8 mouse cellular contexts compared by ENCODE assay signal in genomic region chr13:114930996-114931649, GRCm38 (mm10). TPM values are rescaled to one million over a fixed set of nuclear protein-coding genes. Genes with fewer than 3 reads are reported as not detected.
DNase-seq lines count a peak whose midpoint lies in the region; ATAC-seq lines count a peak whose summit lies in the region.

No protein-coding gene starts in this region.

- peak overlapping the region; percentile 40 for H3K9ac ChIP-seq in forebrain, embryonic 15.5 days (replicated peaks)
- H3K9ac ChIP-seq in intestine, embryonic 16.5 days (ENCODE audit: low read depth, low read length): peak overlapping the region; percentile 72
- peak overlapping the region; percentile 25; the same call in 1 of the 2 replicates for H3K9ac ChIP-seq in stomach, embryonic 14.5 days (replicated peaks; ENCODE audit: low read depth, low read length)

- peak; percentile 9 to 20 for DNase-seq in layer of hippocampus, postnatal 10 days (ENCODE audit: low spot score in 2 of 2)
- DNase-seq in layer of hippocampus, adult 11-12 months (ENCODE audit: low spot score): no peak
- DNase-seq in brain, adult 2 months (ENCODE audit: low read depth, low spot score): peak; percentile 27
- peak; percentile 15 for DNase-seq in mesoderm, embryonic 11.5 days (ENCODE audit: low read depth, low spot score)
- DNase-seq in gastrocnemius, postnatal 25 days: no peak

- peaks cover 15% of the 10 kb centered on the region for H3K4me1 ChIP-seq in forebrain, embryonic 15.5 days
- 0 out of 2 replicates have a peak, but pooled peaks cover 4% of the 10 kb centered on the region for H3K4me1 ChIP-seq in intestine, embryonic 16.5 days (ENCODE audit: control insufficient read depth, insufficient read depth, low read length)
- peaks cover 5% of the 10 kb centered on the region; the same call in 1 of the 2 replicates for H3K4me1 ChIP-seq in stomach, embryonic 14.5 days (ENCODE audit: control insufficient read depth, insufficient read depth, low read length)

- ATAC-seq in forebrain, embryonic 15.5 days (replicated peaks): peak; percentile 63
- peak; percentile 73 for ATAC-seq in intestine, embryonic 16.5 days
- ATAC-seq in stomach, embryonic 14.5 days (ENCODE audit: insufficient number of reproducible peaks, insufficient read depth, low FRiP score, low read depth): 0 out of 2 replicates have a peak, but pooled peaks have one; percentile 43

- no peaks in the 10 kb centered on the region for H3K27me3 ChIP-seq in forebrain, embryonic 15.5 days
- no peaks in the 10 kb centered on the region for H3K27me3 ChIP-seq in intestine, embryonic 16.5 days (replicated peaks; ENCODE audit: control insufficient read depth, insufficient read depth, low read length)
- no peaks in the 10 kb centered on the region for H3K27me3 ChIP-seq in stomach, embryonic 14.5 days (ENCODE audit: control insufficient read depth, insufficient read depth, low read length)

- no peaks in the 10 kb centered on the region for H3K36me3 ChIP-seq in forebrain, embryonic 15.5 days
- H3K36me3 ChIP-seq in intestine, embryonic 16.5 days (ENCODE audit: control insufficient read depth, insufficient read depth, low read length): no peaks in the 10 kb centered on the region
- no peaks in the 10 kb centered on the region for H3K36me3 ChIP-seq in stomach, embryonic 14.5 days (ENCODE audit: control insufficient read depth, insufficient read depth, low read length)

- WGBS in forebrain, embryonic 15.5 days: 1% methylated on average over 10 of the region's 10 CpGs
- under 1% methylated on average over 10 of the region's 10 CpGs for WGBS in intestine, embryonic 16.5 days
- 1% methylated on average over 10 of the region's 10 CpGs for WGBS in stomach, embryonic 14.5 days

- H3K4me3 ChIP-seq in forebrain, embryonic 15.5 days: peak overlapping the region; percentile 42
- peak overlapping the region; percentile 64 for H3K4me3 ChIP-seq in intestine, embryonic 16.5 days (ENCODE audit: low read length)
- H3K4me3 ChIP-seq in stomach, embryonic 14.5 days (ENCODE audit: low read depth, low read length): peak overlapping the region; percentile 43

- no peaks in the 10 kb centered on the region for H3K9me3 ChIP-seq in forebrain, embryonic 15.5 days
- no peaks in the 10 kb centered on the region for H3K9me3 ChIP-seq in intestine, embryonic 16.5 days (ENCODE audit: control insufficient read depth, low read length)
- H3K9me3 ChIP-seq in stomach, embryonic 14.5 days (ENCODE audit: control insufficient read depth, low read depth, low read length): no peaks in the 10 kb centered on the region

- H3K27ac ChIP-seq in forebrain, embryonic 15.5 days (replicated peaks): no peak overlapping the region
- H3K27ac ChIP-seq in intestine, embryonic 16.5 days (ENCODE audit: low read length): peak overlapping the region; percentile 78
- peak overlapping the region; percentile 40; the same call in 1 of the 2 replicates for H3K27ac ChIP-seq in stomach, embryonic 14.5 days (ENCODE audit: low read length)

- peak overlapping the region; percentile 87 for H3K4me2 ChIP-seq in forebrain, embryonic 15.5 days (replicated peaks)
- peak overlapping the region; percentile 70 for H3K4me2 ChIP-seq in intestine, embryonic 16.5 days (ENCODE audit: low read depth, low read length)
- H3K4me2 ChIP-seq in stomach, embryonic 14.5 days (replicated peaks; ENCODE audit: low read depth, low read length): peak overlapping the region; percentile 73

RNA-seq across cellular contexts. Expression of gene Itga2, which starts 0.8 kb away (rescaled TPM):
- under 1 TPM; 0.34 to 0.40 TPM for total RNA-seq in layer of hippocampus, postnatal 10 days (2021)
- polyA plus RNA-seq in forebrain, embryonic 15.5 days (2015; fragmentation: Nextera tagmentation; extraction: Ambion mirVana): 0.66 and 2.0 TPM in 2 replicates
- 4.3 and 5.9 TPM in 2 replicates for polyA plus RNA-seq in intestine, embryonic 16.5 days (2015; fragmentation: Nextera tagmentation; extraction: Ambion mirVana)
- polyA plus RNA-seq in stomach, embryonic 14.5 days (2014; fragmentation: Nextera tagmentation; extraction: Ambion mirVana): 9.2 and 11.8 TPM in 2 replicates
- total RNA-seq in gastrocnemius, postnatal 25 days (2021): 1 to 10 TPM in 1 of 2 experiments, under 1 TPM in 1; 0.54 to 2.7 TPM

Comparison
In these comparisons a context has a peak if more than half of its experiments do, and no peak if none do; other contexts are left out.
1. DNase-seq: peak in layer of hippocampus, postnatal 10 days (2 of 2), brain, adult 2 months (single experiment) and mesoderm, embryonic 11.5 days (single experiment); none in layer of hippocampus, adult 11-12 months (single experiment) and gastrocnemius, postnatal 25 days (single experiment).
2. Peak in every context shown above with its lines, with median percentiles within 50 percentile points of each other: ATAC-seq, H3K4me2 ChIP-seq, H3K4me3 ChIP-seq and H3K9ac ChIP-seq.